28 mouse cellular contexts compared by ENCODE assay signal in the genomic region with DNA sequence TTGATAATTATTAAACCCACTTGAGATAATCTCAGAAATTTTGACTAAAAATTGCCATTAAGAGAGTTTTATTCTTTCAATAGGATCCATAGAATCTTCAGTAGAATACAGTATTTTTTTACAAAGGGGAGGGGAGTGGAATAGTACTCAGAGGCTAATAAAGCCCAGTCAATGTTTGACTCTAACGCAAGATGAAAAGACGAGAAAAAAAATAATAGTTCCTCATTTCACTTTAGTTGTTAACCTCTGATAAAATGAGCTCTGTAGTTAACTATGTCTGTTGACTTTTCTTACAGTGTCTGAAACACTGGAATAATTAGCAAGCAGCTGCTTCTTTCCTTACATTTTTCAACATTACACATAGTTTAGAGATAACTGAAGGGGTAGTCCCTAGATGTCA. TPM values are rescaled to one million over a fixed set of nuclear protein-coding genes. Genes with fewer than 3 reads are reported as not detected.
"Had no signal": no experiment of that assay in that cellular context is flagged by ENCODE, and none has a peak within 500 bp of the region (broad histone marks: within the 10 kb centered on the region; RNA-seq: fewer than 3 reads in every experiment).

No protein-coding gene starts in this region.

- H3K27ac ChIP-seq: gastrocnemius, adult 2 months; heart, embryonic 10.5 days; hindbrain, embryonic 10.5 days; hindbrain, embryonic 12.5 days; hindbrain, embryonic 14.5 days; kidney, embryonic 15.5 days; kidney, postnatal 0 days; limb, embryonic 13.5 days; limb, embryonic 15.5 days; liver, embryonic 12.5 days; liver, embryonic 14.5 days had no signal

- H3K27me3 ChIP-seq: hindbrain, embryonic 12.5 days had no signal

- H3K9ac ChIP-seq: heart, embryonic 12.5 days; hindbrain, embryonic 12.5 days; hindbrain, embryonic 14.5 days; kidney, embryonic 15.5 days; limb, embryonic 13.5 days; limb, embryonic 15.5 days; liver, embryonic 12.5 days; liver, embryonic 14.5 days had no signal

- H3K36me3 ChIP-seq: heart, embryonic 10.5 days; heart, embryonic 12.5 days; hindbrain, embryonic 10.5 days; hindbrain, embryonic 12.5 days; kidney, embryonic 15.5 days; limb, embryonic 13.5 days; limb, embryonic 15.5 days; liver, embryonic 12.5 days had no signal

- H3K4me3 ChIP-seq: gastrocnemius, adult 2 months; heart, embryonic 10.5 days; heart, embryonic 12.5 days; hindbrain, embryonic 10.5 days; hindbrain, embryonic 12.5 days; kidney, embryonic 15.5 days; limb, embryonic 13.5 days; limb, embryonic 15.5 days; liver, embryonic 12.5 days had no signal

- DNase-seq: gastrocnemius, adult 2 months; gastrocnemius, postnatal 10 days; gastrocnemius, postnatal 25 days; heart, adult 18-20 months; heart, postnatal 10 days; heart, postnatal 4 days; kidney, adult 11 months; kidney, adult 2 months; kidney, adult 9 months; kidney, postnatal 14 days; kidney, postnatal 36 days; left cerebral cortex, postnatal 4 days had no signal

- ATAC-seq: hindbrain, embryonic 16.5 days; inflammation-experienced regulatory T-cells, adult 6 months; liver, embryonic 12.5 days had no signal

- H3K4me1 ChIP-seq: liver, embryonic 12.5 days had no signal

- H3K4me2 ChIP-seq: heart, embryonic 12.5 days; hindbrain, embryonic 12.5 days; hindbrain, embryonic 14.5 days; kidney, embryonic 15.5 days; limb, embryonic 13.5 days; limb, embryonic 15.5 days; liver, embryonic 12.5 days had no signal

- H3K9me3 ChIP-seq: heart, embryonic 10.5 days; heart, embryonic 12.5 days; hindbrain, embryonic 10.5 days; hindbrain, embryonic 12.5 days; kidney, embryonic 15.5 days; limb, embryonic 13.5 days; limb, embryonic 15.5 days; liver, embryonic 12.5 days had no signal

RNA-seq across cellular contexts. Expression of a gene that starts 7.4 kb away (rescaled TPM):
- total RNA-seq: granulocyte monocyte progenitor cell, adult 5-6 weeks; heart, postnatal 25 days; liver, adult 2 months had no signal
- polyA plus RNA-seq: liver, adult 2 months; liver, embryonic 12.5 days had no signal
